Mouse (Mus musculus) neural tube, embryonic 11.5 days (tissue): ENCODE measurements around the gene Prss32. TPM values are rescaled to one million over a fixed set of nuclear protein-coding genes. Genes with fewer than 3 reads are reported as not detected.

Experiments used
- ATAC-seq: fragments of 200-750 bp; cut with Nextera tagmentation; 2 replicates; pipeline ENCODE4 v1.8.0; 2017; ENCODE audit warnings: moderate number of reproducible peaks, mild to moderate bottlenecking, moderate TSS enrichment, moderate library complexity; ENCODE audit not compliant: insufficient read depth, low FRiP score, low TSS enrichment
- DNase-seq: peaks from one replicate; pipeline ENCODE4 v3.0.0-alpha.2; 2015; ENCODE audit warnings: low spot score
- H3K27ac ChIP-seq: fragments of 300-500 bp; sonication (generic); 2 replicates; pipeline ENCODE4 v1.5.1; 2014; ENCODE audit warnings: low read depth, mild to moderate bottlenecking, low read length
- H3K27me3 ChIP-seq: fragments of 300-500 bp; sonication (generic); 2 replicates; pipeline ENCODE4 v1.6.1; 2014; ENCODE audit warnings: mild to moderate bottlenecking, low read length, mixed read lengths; ENCODE audit not compliant: control insufficient read depth, insufficient read depth
- H3K36me3 ChIP-seq: fragments of 300-500 bp; sonication (generic); 2 replicates; pipeline ENCODE4 v1.6.1; 2014; ENCODE audit warnings: mild to moderate bottlenecking, low read length, moderate library complexity, mixed read lengths; ENCODE audit not compliant: control insufficient read depth, insufficient read depth
- H3K4me1 ChIP-seq: fragments of 300-500 bp; sonication (generic); 2 replicates; pipeline ENCODE4 v1.6.1; 2014; ENCODE audit warnings: low read length, mixed read lengths; ENCODE audit not compliant: control insufficient read depth, insufficient read depth
- H3K4me2 ChIP-seq: fragments of 300-500 bp; sonication (generic); 2 replicates; pipeline ENCODE4 v1.6.1; 2014; ENCODE audit warnings: low read depth, mild to moderate bottlenecking, moderate library complexity
- H3K4me3 ChIP-seq: fragments of 300-500 bp; sonication (generic); 2 replicates; pipeline ENCODE4 v1.5.1; 2014; ENCODE audit warnings: low read depth, low read length
- H3K9ac ChIP-seq: fragments of 300-500 bp; sonication (generic); 2 replicates; pipeline ENCODE4 v1.6.1; 2014; ENCODE audit warnings: mild to moderate bottlenecking, low read length
- H3K9me3 ChIP-seq: fragments of 300-500 bp; sonication (generic); 2 replicates; pipeline ENCODE4 v1.6.1; 2016; ENCODE audit warnings: low read length; ENCODE audit not compliant: control insufficient read depth
- WGBS: fragments of 180-500 bp; shearing (Covaris S2); extraction: QIAGEN DNeasy Blood & Tissue Kit; methylation state at CpG from one replicate; pipeline ENCODE4 v1.1.7; 2014; 5-methylcytosine and 5-hydroxymethylcytosine counted together
- polyA plus RNA-seq: library from polyadenylated mRNA; unstranded; fragments of >200 nt; fragmentation: Nextera tagmentation; extraction: Ambion mirVana; gene quantifications from 2 replicates; pipeline ENCODE4 v1.2.1, GENCODE M21; 2014

Prss32 gene
- polyA plus RNA-seq, 1 experiment from 2014 or later, result not detected

- peak; percentile 80 for ATAC-seq
Measured at GRCm38 (mm10) chr17:23828271-23829001, 15.2 kb upstream of the Prss32 start.

GRCm38 (mm10) chr17:23829064-23829619, 14.5 kb upstream of the Prss32 start, which contains the start of gene Elob:
TSS of gene Elob (minus strand) at chr17:23829136.
- H3K9ac ChIP-seq, result peak within 1 kb of the TSS; percentile 68
- 2% methylated on average over 18 of the region's 42 CpGs for WGBS
- peaks cover 18% of the 10 kb centered on the region; the same call in 1 of the 2 replicates for H3K36me3 ChIP-seq
- peak within 1 kb of the TSS; percentile 81 for H3K4me3 ChIP-seq
- H3K9me3 ChIP-seq, result no peaks in the 10 kb centered on the region
- ATAC-seq (peak; percentile 92), DNase-seq (peak; percentile 92)
- peaks cover 13% of the 10 kb centered on the region for H3K4me1 ChIP-seq
- peak within 1 kb of the TSS; percentile 89 for H3K27ac ChIP-seq
- H3K4me2 ChIP-seq, result peak within 1 kb of the TSS; percentile 83
- H3K27me3 ChIP-seq, result no peaks in the 10 kb centered on the region

More at GRCm38 (mm10) chr17:23828271-23829001, 15.2 kb upstream of the Prss32 start:
- H3K27me3 ChIP-seq, result no peaks in the 10 kb centered on the region
- peaks cover 24% of the 10 kb centered on the region for H3K36me3 ChIP-seq
- H3K27ac ChIP-seq, result peak overlapping the region; percentile 89
- peak overlapping the region; percentile 68 for H3K9ac ChIP-seq
- peak; percentile 69 for DNase-seq
- peak overlapping the region; percentile 81 for H3K4me3 ChIP-seq
- H3K4me2 ChIP-seq, result peak overlapping the region; percentile 83
- no peaks in the 10 kb centered on the region for H3K9me3 ChIP-seq
- under 1% methylated on average over 43 of the region's 47 CpGs for WGBS
- H3K4me1 ChIP-seq, result peaks cover 13% of the 10 kb centered on the region

GRCm38 (mm10) chr17:23831201-23831600, 12.5 kb upstream of the Prss32 start:
- H3K4me1 ChIP-seq, result peaks cover 13% of the 10 kb centered on the region
- ATAC-seq (no peak), DNase-seq (no peak)
- no peaks in the 10 kb centered on the region for H3K27me3 ChIP-seq
- H3K4me3 ChIP-seq, result no peak overlapping the region
- no peak overlapping the region for H3K4me2 ChIP-seq
- 93% methylated on average over 1 of the region's 1 CpGs for WGBS
- no peak overlapping the region for H3K9ac ChIP-seq
- H3K9me3 ChIP-seq, result no peaks in the 10 kb centered on the region
- H3K27ac ChIP-seq, result no peak overlapping the region
- H3K36me3 ChIP-seq, result peaks cover 2% of the 10 kb centered on the region; the same call in 1 of the 2 replicates

GRCm38 (mm10) chr17:23836006-23836575, 7.6 kb upstream of the Prss32 start, which contains the start of gene Prss33:
TSS of gene Prss33 (minus strand) at chr17:23836056.
- Histone ChIP-seq H3K4me3 (no peak within 1 kb of the TSS), H3K9me3 (no peaks in the 10 kb centered on the region), H3K4me2 (no peak within 1 kb of the TSS), H3K9ac (no peak within 1 kb of the TSS; the same call in 1 of the 2 replicates), H3K27me3 (no peaks in the 10 kb centered on the region), H3K36me3 (no peaks in the 10 kb centered on the region), H3K4me1 (no peaks in the 10 kb centered on the region), H3K27ac (no peak within 1 kb of the TSS)
- DNase-seq, result no peak
- ATAC-seq, result no peak
- 85% methylated on average over 8 of the region's 8 CpGs for WGBS

GRCm38 (mm10) chr17:23841145-23841544, 2.5 kb upstream of the Prss32 start:
- Histone ChIP-seq H3K36me3 (no peaks in the 10 kb centered on the region), H3K27ac (no peak overlapping the region), H3K4me3 (no peak overlapping the region), H3K27me3 (no peaks in the 10 kb centered on the region), H3K4me1 (no peaks in the 10 kb centered on the region), H3K9me3 (no peaks in the 10 kb centered on the region), H3K4me2 (no peak overlapping the region), H3K9ac (no peak overlapping the region)
- ATAC-seq, result no peak
- DNase-seq, result peak; percentile 51
- WGBS, result 37% methylated on average over 4 of the region's 4 CpGs

GRCm38 (mm10) chr17:23843141-23843811, 379 bp upstream of the Prss32 start:
- Histone ChIP-seq H3K4me3 (no peak overlapping the region), H3K4me1 (no peaks in the 10 kb centered on the region), H3K4me2 (peak overlapping the region; percentile 33), H3K27me3 (no peaks in the 10 kb centered on the region), H3K27ac (no peak overlapping the region), H3K36me3 (no peaks in the 10 kb centered on the region), H3K9ac (no peak overlapping the region; the same call in none of the 2 replicates), H3K9me3 (no peaks in the 10 kb centered on the region)
- 43% methylated on average over 23 of the region's 23 CpGs for WGBS
- ATAC-seq, result 0 out of 2 replicates have a peak, but pooled peaks have one; percentile 13
- DNase-seq, result no peak

- H3K4me3 ChIP-seq, result no peak overlapping the region
- no peaks in the 10 kb centered on the region for H3K36me3 ChIP-seq
- H3K27me3 ChIP-seq, result no peaks in the 10 kb centered on the region
- no peak overlapping the region for H3K4me2 ChIP-seq
- no peaks in the 10 kb centered on the region for H3K4me1 ChIP-seq
- DNase-seq, result no peak
- 55% methylated on average over 2 of the region's 2 CpGs for WGBS
- no peak overlapping the region for H3K27ac ChIP-seq
- ATAC-seq, result no peak
- no peak overlapping the region for H3K9ac ChIP-seq
- no peaks in the 10 kb centered on the region for H3K9me3 ChIP-seq
Measured at GRCm38 (mm10) chr17:23850028-23850427, 6.4 kb downstream of the Prss32 start.

GRCm38 (mm10) chr17:23850853-23851749, 7.4 kb downstream of the Prss32 start:
- 64% methylated on average over 18 of the region's 19 CpGs for WGBS
- no peak for ATAC-seq
- Histone ChIP-seq H3K9me3 (no peaks in the 10 kb centered on the region), H3K4me2 (no peak overlapping the region), H3K4me3 (no peak overlapping the region), H3K9ac (no peak overlapping the region), H3K27me3 (no peaks in the 10 kb centered on the region), H3K4me1 (no peaks in the 10 kb centered on the region), H3K36me3 (no peaks in the 10 kb centered on the region), H3K27ac (no peak overlapping the region)
- DNase-seq, result peak; percentile 77
